ENCODE assay signal across 18 mouse cellular contexts in the genomic region with DNA sequence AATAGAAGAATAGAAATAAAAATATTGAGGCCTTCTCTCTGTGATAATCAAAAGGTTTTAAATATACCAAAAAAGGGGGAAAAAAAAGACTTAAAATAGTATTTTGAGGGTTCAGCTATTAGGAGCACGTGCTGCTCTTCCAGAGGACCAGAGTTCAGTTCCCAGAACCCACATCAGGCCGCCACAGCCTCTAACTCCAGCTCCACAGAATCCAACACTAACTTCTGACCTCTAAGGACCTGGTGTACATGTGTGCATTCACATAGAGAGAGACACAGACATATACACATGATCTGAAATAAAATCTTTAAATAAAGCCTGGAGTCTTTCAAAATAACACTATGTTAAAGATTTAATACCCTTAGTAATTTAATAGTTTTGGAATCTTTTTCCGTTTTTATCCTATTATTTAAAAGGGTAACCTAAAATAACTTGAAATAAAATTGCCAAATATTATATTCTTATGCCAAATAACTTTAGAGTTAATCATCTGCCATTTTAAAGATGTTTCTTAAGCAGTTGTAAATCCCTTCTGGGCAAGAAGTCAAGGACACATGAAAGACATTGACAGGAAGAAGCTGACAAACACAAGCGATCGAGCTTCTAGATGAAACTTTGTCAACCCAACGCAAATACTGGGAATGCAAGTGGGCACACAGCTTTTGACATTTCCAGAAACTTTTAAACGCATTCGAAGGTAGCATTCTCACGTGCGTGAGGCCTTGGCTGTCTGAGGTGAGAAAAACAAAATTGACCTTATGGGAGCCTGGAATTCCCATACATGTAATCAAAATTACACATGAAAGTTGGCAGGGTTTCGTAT.
"Had no signal": no experiment of that assay in that cellular context is flagged by ENCODE, and none has a peak within 500 bp of the region (broad histone marks: within the 10 kb centered on the region; RNA-seq: fewer than 3 reads in every experiment).

No protein-coding gene starts in this region.

- H3K4me3 ChIP-seq: limb, embryonic 10.5 days; limb, embryonic 13.5 days; liver, embryonic 12.5 days; liver, embryonic 15.5 days; midbrain, embryonic 12.5 days; stomach, embryonic 15.5 days had no signal

- H3K4me2 ChIP-seq: limb, embryonic 13.5 days; liver, embryonic 12.5 days; liver, embryonic 15.5 days; midbrain, embryonic 12.5 days; stomach, embryonic 15.5 days had no signal

- H3K36me3 ChIP-seq: limb, embryonic 10.5 days; limb, embryonic 13.5 days; liver, embryonic 12.5 days; liver, embryonic 15.5 days; midbrain, embryonic 12.5 days; stomach, embryonic 15.5 days had no signal

- H3K9ac ChIP-seq: limb, embryonic 13.5 days; liver, embryonic 12.5 days; liver, embryonic 15.5 days; midbrain, embryonic 12.5 days; stomach, embryonic 15.5 days had no signal

- H3K27me3 ChIP-seq: limb, embryonic 13.5 days; liver, embryonic 12.5 days; liver, embryonic 15.5 days; midbrain, embryonic 12.5 days; stomach, embryonic 15.5 days had no signal

- H3K9me3 ChIP-seq: limb, embryonic 10.5 days; limb, embryonic 13.5 days; liver, embryonic 12.5 days; liver, embryonic 15.5 days; midbrain, embryonic 12.5 days; stomach, embryonic 15.5 days had no signal

- DNase-seq: kidney, adult 18-20 months; kidney, postnatal 36 days; layer of hippocampus, adult 9-11 months; liver; lung, adult 2 months; right cerebral cortex, postnatal 14 days; right cerebral cortex, postnatal 4 days; spleen, adult 18-20 months; thymus, postnatal 36 days had no signal

- H3K27ac ChIP-seq: kidney, postnatal 0 days; limb, embryonic 10.5 days; limb, embryonic 13.5 days; liver, embryonic 12.5 days; liver, embryonic 15.5 days; macrophage; midbrain, embryonic 12.5 days; stomach, embryonic 15.5 days had no signal

- H3K4me1 ChIP-seq: stomach, embryonic 15.5 days had no signal

- ATAC-seq: intestine, embryonic 16.5 days; liver, embryonic 12.5 days had no signal
